Mouse (Mus musculus) neural tube, embryonic 13.5 days (tissue): ENCODE results near the gene Polr2c. TPM values are rescaled to one million over a fixed set of nuclear protein-coding genes. Genes with fewer than 3 reads are reported as not detected.

ENCODE experiments used
- ATAC-seq: fragments of 200-750 bp; cut with Nextera tagmentation; 2 replicates; pipeline ENCODE4 v1.8.0; 2017; ENCODE audit warnings: low read depth, mild to moderate bottlenecking, moderate TSS enrichment, moderate library complexity
- H3K27ac ChIP-seq: fragments of 300-500 bp; sonication (generic); replicated peaks from 2 replicates; pipeline ENCODE4 v1.5.1; 2015; ENCODE audit warnings: moderate library complexity, mild to moderate bottlenecking, inconsistent platforms
- H3K27me3 ChIP-seq: fragments of 300-500 bp; sonication (generic); 2 replicates; pipeline ENCODE4 v1.6.1; 2015; ENCODE audit warnings: mild to moderate bottlenecking, inconsistent platforms
- H3K36me3 ChIP-seq: fragments of 300-500 bp; sonication (generic); 2 replicates; pipeline ENCODE4 v1.6.1; 2015; ENCODE audit warnings: mild to moderate bottlenecking, inconsistent platforms
- H3K4me1 ChIP-seq: fragments of 300-500 bp; sonication (generic); replicated peaks from 2 replicates; pipeline ENCODE4 v1.6.1; 2015; ENCODE audit warnings: inconsistent platforms
- H3K4me2 ChIP-seq: fragments of 300-500 bp; sonication (generic); 2 replicates; pipeline ENCODE4 v1.6.1; 2015; ENCODE audit warnings: inconsistent platforms, mild to moderate bottlenecking, moderate library complexity
- H3K4me3 ChIP-seq: fragments of 300-500 bp; sonication (generic); 2 replicates; pipeline ENCODE4 v1.5.1; 2015; ENCODE audit warnings: mild to moderate bottlenecking, inconsistent platforms
- H3K9ac ChIP-seq: fragments of 300-500 bp; sonication (generic); 2 replicates; pipeline ENCODE4 v1.6.1; 2015; ENCODE audit warnings: moderate library complexity, mild to moderate bottlenecking, inconsistent platforms
- H3K9me3 ChIP-seq: fragments of 300-500 bp; sonication (generic); 2 replicates; pipeline ENCODE4 v1.6.1; 2016; ENCODE audit warnings: inconsistent platforms
- WGBS: fragments of 180-500 bp; shearing (Covaris S2); methylation state at CpG from one replicate; pipeline ENCODE4 v1.1.7; 2015; 5-methylcytosine and 5-hydroxymethylcytosine counted together
- polyA plus RNA-seq: library from polyadenylated mRNA; unstranded; fragments of >200 nt; fragmentation: Nextera tagmentation; extraction: Ambion mirVana; gene quantifications from 2 replicates; pipeline ENCODE4 v1.2.1, GENCODE M21; 2015

Gene Polr2c
- polyA plus RNA-seq, 1 experiment from 2014 or later, result 116 TPM

- Histone ChIP-seq H3K9me3 (no peaks in the 10 kb centered on the region), H3K36me3 (no peaks in the 10 kb centered on the region), H3K27me3 (peaks cover 43% of the 10 kb centered on the region), H3K4me1 (peaks cover 49% of the 10 kb centered on the region), H3K27ac (0 out of 2 replicates have a peak within 1 kb of the TSS, but pooled peaks have one; percentile 33), H3K9ac (peak within 1 kb of the TSS; percentile 70), H3K4me3 (peak within 1 kb of the TSS; percentile 55), H3K4me2 (peak within 1 kb of the TSS; percentile 73)
- ATAC-seq, result peak; percentile 41; the same call in 1 of the 2 replicates
- 4% methylated on average over 39 of the region's 51 CpGs for WGBS
Measured at GRCm38 (mm10) chr8:94917851-94918495, 60.7 kb downstream of the Polr2c start, which contains the start of gene Ccdc102a. Gene Ccdc102a, minus strand, starts transcription at chr8:94918098.

- peaks cover 39% of the 10 kb centered on the region for H3K4me1 ChIP-seq
- H3K27ac ChIP-seq, result no peak overlapping the region
- H3K9ac ChIP-seq, result no peak overlapping the region
- H3K4me2 ChIP-seq, result no peak overlapping the region
- no peak overlapping the region for H3K4me3 ChIP-seq
- H3K9me3 ChIP-seq, result no peaks in the 10 kb centered on the region
- peaks cover 31% of the 10 kb centered on the region for H3K27me3 ChIP-seq
- ATAC-seq, result no peak
- H3K36me3 ChIP-seq, result no peaks in the 10 kb centered on the region
Measured at GRCm38 (mm10) chr8:94919256-94919655, 62.0 kb downstream of the Polr2c start.

- H3K9me3 ChIP-seq, result no peaks in the 10 kb centered on the region
- peaks cover 15% of the 10 kb centered on the region for H3K4me1 ChIP-seq
- 69% methylated on average over 6 of the region's 6 CpGs for WGBS
- H3K36me3 ChIP-seq, result no peaks in the 10 kb centered on the region
- no peak overlapping the region for H3K4me3 ChIP-seq
- no peak for ATAC-seq
- peaks cover 16% of the 10 kb centered on the region for H3K27me3 ChIP-seq
- no peak overlapping the region for H3K4me2 ChIP-seq
- H3K27ac ChIP-seq, result no peak overlapping the region
- no peak overlapping the region for H3K9ac ChIP-seq
Measured at GRCm38 (mm10) chr8:94922176-94922575, 64.9 kb downstream of the Polr2c start.

GRCm38 (mm10) chr8:94922602-94923001, 65.4 kb downstream of the Polr2c start:
- H3K36me3 ChIP-seq, result no peaks in the 10 kb centered on the region
- WGBS, result 33% methylated on average over 8 of the region's 8 CpGs
- no peak overlapping the region for H3K4me2 ChIP-seq
- peaks cover 11% of the 10 kb centered on the region for H3K4me1 ChIP-seq
- H3K27me3 ChIP-seq, result peaks cover 13% of the 10 kb centered on the region
- no peak for ATAC-seq
- H3K4me3 ChIP-seq, result no peak overlapping the region
- no peak overlapping the region for H3K9ac ChIP-seq
- no peaks in the 10 kb centered on the region for H3K9me3 ChIP-seq
- no peak overlapping the region for H3K27ac ChIP-seq

Other genes with a start within 250 kb of the Polr2c start
- gene Arl2bp, start 190.8 kb upstream of the Polr2c start, polyA plus RNA-seq, result 219 and 224 TPM in 2 replicates
- gene Pllp, start 161.2 kb upstream of the Polr2c start, polyA plus RNA-seq, result 1.0 and 2.1 TPM in 2 replicates
- not detected in 2 replicates for gene Ccl22, start 111.9 kb upstream of the Polr2c start, polyA plus RNA-seq
- gene Cx3cl1, start 85.4 kb upstream of the Polr2c start, polyA plus RNA-seq, result 17.8 and 17.9 TPM in 2 replicates
- gene Ccl17, start 47.0 kb upstream of the Polr2c start, polyA plus RNA-seq, result not detected in 2 replicates
- 57.7 and 64.4 TPM in 2 replicates for gene Coq9, start 19.1 kb upstream of the Polr2c start, polyA plus RNA-seq
- gene Ciapin1, start 19.1 kb upstream of the Polr2c start, polyA plus RNA-seq, result 178 and 204 TPM in 2 replicates
- gene Dok4, start 18.9 kb downstream of the Polr2c start, polyA plus RNA-seq, result 80.2 and 103 TPM in 2 replicates
- gene Ccdc102a, start 60.6 kb downstream of the Polr2c start, polyA plus RNA-seq, result 8.1 and 10.1 TPM in 2 replicates
- gene Adgrg5, start 66.2 kb downstream of the Polr2c start, polyA plus RNA-seq, result 0.07 and 0.48 TPM in 2 replicates
- 160 and 168 TPM in 2 replicates for gene Adgrg1, start 117.3 kb downstream of the Polr2c start, polyA plus RNA-seq
- 1.4 and 1.5 TPM in 2 replicates for gene Adgrg3, start 160.2 kb downstream of the Polr2c start, polyA plus RNA-seq
- gene Drc7, start 197.7 kb downstream of the Polr2c start, polyA plus RNA-seq, result 0.18 and 0.26 TPM in 2 replicates
- 37.9 and 41.4 TPM in 2 replicates for gene Katnb1, start 223.7 kb downstream of the Polr2c start, polyA plus RNA-seq